Comparison of ENCODE assay signal across 8 mouse cellular contexts in the genomic region with DNA sequence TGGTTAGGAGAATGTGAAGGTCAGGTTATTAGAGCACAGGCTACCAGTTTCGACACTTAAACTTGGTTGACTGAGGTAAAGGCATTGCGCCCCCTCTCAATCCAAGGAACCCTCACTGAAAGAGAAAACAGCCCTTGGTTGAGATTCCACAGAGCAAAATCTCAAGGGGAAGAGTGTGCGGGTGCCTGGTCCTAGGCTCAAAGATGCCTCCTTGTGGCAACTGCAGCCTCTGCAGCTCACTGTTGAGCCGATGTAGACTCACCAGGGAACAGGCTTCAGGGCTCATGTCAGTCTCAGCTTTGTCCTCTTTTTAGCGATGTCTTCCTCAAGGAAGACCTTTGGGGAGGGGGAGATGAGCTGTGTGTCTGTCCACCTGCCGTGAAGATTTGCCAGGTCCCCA.
DNase-seq lines count a peak whose midpoint lies in the region; ATAC-seq and TF ChIP-seq lines count a peak whose summit lies in the region.

No protein-coding gene starts in this region.

- WGBS in midbrain, embryonic 11.5 days, result 40% methylated on average over 6 of the region's 6 CpGs
- WGBS in midbrain, embryonic 13.5 days, result 40% methylated on average over 6 of the region's 6 CpGs

- no peak overlapping the region for H3K27ac ChIP-seq in midbrain, embryonic 11.5 days (ENCODE audit: low read depth, low read length)
- H3K27ac ChIP-seq in midbrain, embryonic 13.5 days, result no peak overlapping the region
- no peak overlapping the region for H3K27ac ChIP-seq in testis, adult 2 months (ENCODE audit: control insufficient read depth, insufficient read depth, low read depth, low read length)

- H3K27me3 ChIP-seq in midbrain, embryonic 11.5 days (ENCODE audit: control insufficient read depth, insufficient read depth, low read length), result no peaks in the 10 kb centered on the region
- no peaks in the 10 kb centered on the region for H3K27me3 ChIP-seq in midbrain, embryonic 13.5 days
- no peaks in the 10 kb centered on the region for H3K27me3 ChIP-seq in testis, adult 2 months (ENCODE audit: control insufficient read depth, insufficient read depth, low read length)

- DNase-seq in midbrain, embryonic 11.5 days (ENCODE audit: low spot score, missing footprints), result peak; percentile 84
- DNase-seq in brain, adult 2 months (ENCODE audit: low read depth, low spot score), result peak; percentile 80
- DNase-seq in heart, postnatal 36 days, result peak; percentile 65 to 68
- peak; percentile 73 to 78 for DNase-seq in layer of hippocampus, postnatal 10 days (ENCODE audit: low spot score in 2 of 2)
- DNase-seq in lung, postnatal 4 days, result peak; percentile 42 to 70

- TF ChIP-seq POLR2A in testis, adult 2 months (IDR thresholded peaks at IDR 0.05; ENCODE audit: control insufficient read depth, low read depth, low read length), result no peak

- H3K9me3 ChIP-seq in midbrain, embryonic 11.5 days (ENCODE audit: control insufficient read depth, low read length), result no peaks in the 10 kb centered on the region
- no peaks in the 10 kb centered on the region for H3K9me3 ChIP-seq in midbrain, embryonic 13.5 days

- intact Hi-C loops in heart, postnatal 36 days (cut with DNase I), result loop anchor here (1.0 to 2.0 kb wide), 4 partner anchors 64 to 322 kb away; partner anchors contain the start of genes Pank2 and Rnf24

- H3K9ac ChIP-seq in midbrain, embryonic 11.5 days (ENCODE audit: low read length), result no peak overlapping the region
- no peak overlapping the region for H3K9ac ChIP-seq in midbrain, embryonic 13.5 days (replicated peaks)

- no peaks in the 10 kb centered on the region for H3K4me1 ChIP-seq in midbrain, embryonic 11.5 days (ENCODE audit: control insufficient read depth, insufficient read depth, low read length)
- H3K4me1 ChIP-seq in midbrain, embryonic 13.5 days (replicated peaks), result no peaks in the 10 kb centered on the region
- peaks cover 4% of the 10 kb centered on the region for H3K4me1 ChIP-seq in testis, adult 2 months (ENCODE audit: control insufficient read depth, insufficient read depth, low read length)

- no peak overlapping the region for H3K4me3 ChIP-seq in midbrain, embryonic 11.5 days (ENCODE audit: low read depth, low read length)
- no peak overlapping the region for H3K4me3 ChIP-seq in midbrain, embryonic 13.5 days (replicated peaks)
- no peak overlapping the region for H3K4me3 ChIP-seq in testis, adult 2 months (ENCODE audit: control insufficient read depth, low read depth, low read length)

- no peaks in the 10 kb centered on the region for H3K36me3 ChIP-seq in midbrain, embryonic 11.5 days (ENCODE audit: control insufficient read depth, insufficient read depth, low read length)
- no peaks in the 10 kb centered on the region for H3K36me3 ChIP-seq in midbrain, embryonic 13.5 days
- H3K36me3 ChIP-seq in testis, adult 2 months (ENCODE audit: control insufficient read depth, insufficient read depth, low read length), result no peaks in the 10 kb centered on the region

- TF ChIP-seq CTCF in testis, adult 2 months (IDR thresholded peaks at IDR 0.05; ENCODE audit: control insufficient read depth, insufficient read depth, insufficient replicate concordance, low read depth, low read length), result peak; percentile 62; the same call in 1 of the 2 replicates

- no peak overlapping the region for H3K4me2 ChIP-seq in midbrain, embryonic 11.5 days
- H3K4me2 ChIP-seq in midbrain, embryonic 13.5 days (replicated peaks), result no peak overlapping the region

- no peak for ATAC-seq in midbrain, embryonic 11.5 days (ENCODE audit: low FRiP score)
- no peak for ATAC-seq in midbrain, embryonic 13.5 days
- peak; percentile 58; the same call in 1 of the 2 replicates for ATAC-seq in erythroid progenitor cell, adult 5-6 weeks (replicated peaks; ENCODE audit: low FRiP score, poor library complexity, severe bottlenecking)
